Mouse (Mus musculus) bone marrow, adult 2 months (tissue): ENCODE results near the gene Zcchc24. TPM values are rescaled to one million over a fixed set of nuclear protein-coding genes. Genes with fewer than 3 reads are reported as not detected.

Source experiments
- H3K27ac ChIP-seq: fragments of 200-500 bp; 2 replicates; pipeline ENCODE4 v1.5.1; 2012; ENCODE audit warnings: low read depth, mild to moderate bottlenecking, control low read depth, inconsistent platforms, low read length; ENCODE audit not compliant: control insufficient read depth, poor library complexity, insufficient read depth
- H3K4me1 ChIP-seq: fragments of 200-500 bp; 2 replicates; pipeline ENCODE4 v1.6.1; 2011; ENCODE audit warnings: low read length; ENCODE audit not compliant: control insufficient read depth, insufficient read depth
- H3K4me3 ChIP-seq: fragments of 200-500 bp; replicated peaks from 2 replicates; pipeline ENCODE3; 2011; ENCODE audit warnings: mild to moderate bottlenecking, low read depth, low read length, control low read depth; ENCODE audit not compliant: control insufficient read depth
- CTCF ChIP-seq: fragments of 200-500 bp; IDR thresholded peaks from 2 replicates; pipeline ENCODE4 v1.5.1; 2011; ENCODE audit warnings: low read length, control low read depth; ENCODE audit not compliant: control insufficient read depth, insufficient read depth
- POLR2A ChIP-seq: fragments of 200-500 bp; IDR thresholded peaks from 2 replicates; pipeline ENCODE4 v1.6.1; 2011; ENCODE audit warnings: low read depth, mild to moderate bottlenecking, control low read depth, low read length, borderline replicate concordance; ENCODE audit not compliant: control insufficient read depth
- WGBS: fragments of 180-500 bp; shearing (Covaris S2); methylation state at CpG from one replicate; pipeline ENCODE4 v1.1.7; 2018; 5-methylcytosine and 5-hydroxymethylcytosine counted together
- polyA plus RNA-seq: library from polyadenylated mRNA; stranded (reverse); fragments of >200 nt; gene quantifications from 2 replicates; pipeline ENCODE4 v1.2.4, GENCODE M21; 2011; ENCODE audit warnings: low replicate concordance; ENCODE audit not compliant: missing spikeins, insufficient read depth, insufficient read length

The Zcchc24 gene
- polyA plus RNA-seq, 1 experiment, result 13.5 TPM

DNA sequence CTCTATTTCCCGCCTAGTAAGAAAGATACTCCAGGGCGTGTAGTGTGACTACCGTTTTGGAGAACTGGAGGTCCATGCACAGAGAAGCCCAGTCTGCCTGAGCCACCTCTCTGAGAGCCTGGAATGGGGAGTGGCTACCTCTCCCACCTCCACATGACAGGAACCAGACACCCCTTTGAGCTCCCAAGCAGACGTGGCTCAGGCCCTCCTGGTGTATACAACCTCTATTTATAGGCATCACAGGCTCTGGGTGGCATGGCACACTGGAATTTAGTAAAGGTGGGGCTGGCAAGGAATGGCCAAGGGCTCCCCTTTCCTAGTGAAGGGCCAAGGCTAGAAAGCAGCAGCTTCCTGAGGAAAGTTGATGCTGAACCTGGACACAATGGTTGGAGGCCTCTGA lies 10.9 kb downstream of the Zcchc24 start:
- WGBS, result 61% methylated on average over 4 of the region's 4 CpGs
- H3K4me1 ChIP-seq, result no peaks in the 10 kb centered on the region; the same call in 1 of the 2 replicates
- no peak overlapping the region for H3K27ac ChIP-seq
- no peak for TF ChIP-seq POLR2A
- no peak for TF ChIP-seq CTCF
- no peak overlapping the region for H3K4me3 ChIP-seq

DNA sequence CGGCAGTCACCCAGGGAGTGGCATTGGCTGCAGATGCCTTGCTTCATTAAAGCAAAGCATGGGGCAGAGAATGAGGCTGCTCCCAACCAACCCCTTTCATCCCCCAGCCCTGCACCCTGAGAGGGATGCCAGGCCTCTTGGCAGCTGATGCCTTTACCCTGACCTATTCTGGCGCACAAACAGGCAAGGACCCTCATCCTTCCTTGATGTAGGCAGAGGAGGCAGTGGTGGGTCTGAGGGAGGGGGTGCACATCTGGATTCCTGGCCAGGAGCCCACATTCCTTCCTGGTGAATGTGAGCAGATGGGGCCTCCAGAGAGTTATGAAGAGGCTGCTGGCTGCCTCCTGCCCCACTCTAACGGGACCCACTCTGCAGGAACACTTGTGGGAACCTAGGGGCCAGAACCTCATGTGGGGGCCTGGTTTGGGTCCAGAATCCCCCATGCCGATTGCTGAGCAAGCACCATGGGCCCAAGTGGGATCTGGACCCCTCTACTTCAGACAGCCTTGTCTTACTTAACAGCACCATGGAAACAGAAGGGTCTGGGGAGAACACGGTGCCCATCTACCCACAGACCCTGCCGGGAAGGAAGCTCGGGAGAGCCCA lies 12.4 kb downstream of the Zcchc24 start:
- Histone ChIP-seq H3K4me3 (no peak overlapping the region), H3K27ac (no peak overlapping the region), H3K4me1 (no peaks in the 10 kb centered on the region; the same call in 1 of the 2 replicates)
- TF ChIP-seq CTCF, result no peak
- WGBS, result 80% methylated on average over 7 of the region's 7 CpGs

DNA sequence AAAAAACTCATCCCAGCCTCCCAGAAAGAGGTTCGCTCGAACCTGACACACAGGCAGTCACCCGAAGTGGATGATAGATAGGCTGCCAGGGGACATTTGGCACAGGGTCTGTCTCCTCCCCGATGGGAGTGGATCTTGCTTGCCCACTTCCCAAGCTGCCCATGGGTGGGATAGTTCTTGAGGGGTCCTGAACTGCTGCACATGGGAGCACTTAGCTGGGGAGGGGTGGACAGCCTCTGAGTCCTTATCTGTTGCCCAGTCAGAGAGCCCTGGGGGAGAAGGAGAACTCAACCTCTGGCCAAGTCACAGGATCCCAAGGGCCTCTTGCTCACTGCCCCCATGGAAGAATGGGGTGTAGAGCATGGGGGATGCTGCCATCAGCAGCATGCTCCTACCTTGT lies 13.3 kb downstream of the Zcchc24 start:
- TF ChIP-seq CTCF (no peak), POLR2A (no peak)
- H3K27ac ChIP-seq, result no peak overlapping the region
- 94% methylated on average over 4 of the region's 4 CpGs for WGBS
- no peak overlapping the region for H3K4me3 ChIP-seq
- H3K4me1 ChIP-seq, result no peaks in the 10 kb centered on the region; the same call in 1 of the 2 replicates

DNA sequence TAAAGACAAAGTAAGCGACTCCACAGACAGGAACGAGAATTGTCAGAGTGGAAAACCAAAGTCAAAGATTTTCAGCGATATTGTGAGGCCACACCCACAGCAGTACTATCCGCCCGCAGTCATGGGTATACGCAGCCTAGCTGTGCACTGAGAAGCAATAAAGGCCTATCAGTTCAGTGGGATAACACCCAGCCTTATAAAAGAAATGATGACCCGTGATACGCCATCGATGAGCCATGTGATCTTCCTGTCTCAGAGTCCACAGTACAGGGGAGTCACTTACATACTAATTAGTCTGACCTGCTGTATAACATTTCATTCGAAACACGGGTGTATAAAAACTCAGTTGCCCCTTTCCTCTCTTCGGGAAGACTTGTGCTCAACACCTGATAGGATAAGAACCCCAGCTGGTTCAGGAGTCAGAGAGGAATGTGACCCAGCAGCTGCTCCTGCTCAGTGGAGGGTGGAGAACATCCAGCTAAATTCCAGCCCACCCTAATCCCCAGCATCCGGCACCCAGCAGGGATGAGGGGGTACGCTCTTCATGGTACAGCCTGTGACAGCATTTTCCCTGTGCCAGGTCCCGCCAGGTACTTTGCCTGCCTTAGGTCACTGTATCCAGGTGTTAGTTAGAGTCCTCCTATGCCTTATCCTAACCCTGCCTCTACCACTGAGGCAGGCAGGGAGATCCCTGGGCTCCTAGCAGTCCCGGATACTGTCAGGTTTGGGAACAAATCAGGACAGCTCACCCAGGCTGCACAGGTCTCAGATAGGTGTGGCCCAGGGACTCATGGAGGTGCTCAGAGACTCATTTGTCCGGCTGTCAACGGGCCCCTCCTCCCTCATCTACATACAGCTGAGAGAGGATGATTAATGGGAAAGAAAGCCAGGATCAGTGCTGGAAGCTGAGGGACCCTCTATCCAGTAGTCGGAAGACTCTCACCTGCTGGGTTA lies 14.0 kb downstream of the Zcchc24 start:
- Histone ChIP-seq H3K4me3 (no peak overlapping the region), H3K4me1 (no peaks in the 10 kb centered on the region; the same call in 1 of the 2 replicates), H3K27ac (no peak overlapping the region)
- TF ChIP-seq CTCF, result no peak
- TF ChIP-seq POLR2A, result no peak
- WGBS, result 71% methylated on average over 19 of the region's 19 CpGs

DNA sequence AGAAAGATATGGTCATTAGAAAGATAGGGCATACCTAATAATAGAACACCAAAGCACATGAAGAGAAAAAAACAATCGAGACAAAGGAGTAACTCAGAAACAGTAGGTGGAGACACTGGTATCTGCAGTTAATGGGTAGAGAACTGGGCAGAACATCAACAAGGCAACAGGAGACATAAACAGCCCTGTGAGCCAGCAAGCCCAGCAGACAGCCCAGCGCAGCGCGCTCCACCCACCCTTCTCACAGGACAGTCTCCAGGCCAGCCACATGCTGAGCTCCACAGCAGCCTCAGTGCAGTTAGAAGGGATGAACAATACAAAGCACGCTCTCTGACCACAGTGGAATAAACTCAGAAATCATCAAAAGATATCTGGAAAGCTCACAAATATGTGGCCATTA lies 15.8 kb downstream of the Zcchc24 start:
- H3K4me1 ChIP-seq, result no peaks in the 10 kb centered on the region; the same call in 1 of the 2 replicates
- H3K4me3 ChIP-seq, result no peak overlapping the region
- no peak for TF ChIP-seq POLR2A
- no peak for TF ChIP-seq CTCF
- no peak overlapping the region for H3K27ac ChIP-seq
- 77% methylated on average over 5 of the region's 5 CpGs for WGBS

DNA sequence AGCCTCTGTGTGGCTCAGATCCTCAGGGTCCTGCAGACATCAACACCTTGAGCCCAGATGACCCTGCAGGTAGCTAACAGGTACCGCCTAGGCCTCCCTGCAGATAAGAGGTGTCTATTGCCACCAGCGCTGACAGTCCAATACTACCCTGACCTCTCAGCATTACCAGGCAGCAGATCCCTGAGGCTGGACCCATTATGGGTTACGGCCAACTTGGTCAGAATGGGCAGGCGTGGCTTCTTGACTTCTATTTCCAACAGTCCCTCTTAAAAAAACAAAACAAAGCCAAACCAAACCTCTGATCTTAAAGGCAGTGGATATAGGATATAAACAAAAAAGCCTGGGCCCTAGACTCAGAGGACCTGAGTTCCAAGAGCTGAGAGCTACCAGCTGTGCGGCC lies 17.8 kb downstream of the Zcchc24 start:
- Histone ChIP-seq H3K4me3 (no peak overlapping the region), H3K27ac (no peak overlapping the region), H3K4me1 (peaks cover 6% of the 10 kb centered on the region)
- WGBS, result 86% methylated on average over 5 of the region's 5 CpGs
- TF ChIP-seq CTCF (no peak), POLR2A (no peak)

DNA sequence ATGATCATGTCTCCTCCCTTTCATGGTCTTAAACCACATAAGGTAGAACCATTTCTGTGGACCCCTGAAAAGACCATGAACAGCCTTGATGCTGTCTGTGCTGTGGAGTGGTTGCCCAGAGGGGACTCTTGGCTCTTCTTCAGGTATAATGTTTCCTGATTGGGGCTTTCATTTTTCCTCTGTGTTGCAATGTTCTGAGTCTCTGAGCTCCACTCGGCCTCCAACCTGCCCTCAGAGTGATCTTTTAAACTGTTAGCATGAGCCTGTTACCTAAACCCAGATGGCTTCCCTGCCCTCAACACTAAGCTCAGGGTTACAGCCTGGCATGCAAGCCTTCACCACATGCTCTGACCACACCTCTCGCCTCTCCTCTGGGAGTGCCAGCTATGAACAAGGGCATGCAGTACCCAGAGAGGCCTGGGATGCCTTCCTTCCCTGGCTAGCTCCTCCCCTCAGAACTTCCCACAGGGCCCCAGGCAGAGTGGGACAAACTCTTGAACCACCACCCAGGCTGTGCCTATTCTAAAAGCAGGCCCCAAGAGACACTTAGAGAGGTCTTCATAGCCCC lies 18.3 kb downstream of the Zcchc24 start:
- peaks cover 8% of the 10 kb centered on the region for H3K4me1 ChIP-seq
- WGBS, result 56% methylated on average over 2 of the region's 2 CpGs
- TF ChIP-seq CTCF (no peak), POLR2A (no peak)
- H3K4me3 ChIP-seq, result no peak overlapping the region
- H3K27ac ChIP-seq, result no peak overlapping the region

DNA sequence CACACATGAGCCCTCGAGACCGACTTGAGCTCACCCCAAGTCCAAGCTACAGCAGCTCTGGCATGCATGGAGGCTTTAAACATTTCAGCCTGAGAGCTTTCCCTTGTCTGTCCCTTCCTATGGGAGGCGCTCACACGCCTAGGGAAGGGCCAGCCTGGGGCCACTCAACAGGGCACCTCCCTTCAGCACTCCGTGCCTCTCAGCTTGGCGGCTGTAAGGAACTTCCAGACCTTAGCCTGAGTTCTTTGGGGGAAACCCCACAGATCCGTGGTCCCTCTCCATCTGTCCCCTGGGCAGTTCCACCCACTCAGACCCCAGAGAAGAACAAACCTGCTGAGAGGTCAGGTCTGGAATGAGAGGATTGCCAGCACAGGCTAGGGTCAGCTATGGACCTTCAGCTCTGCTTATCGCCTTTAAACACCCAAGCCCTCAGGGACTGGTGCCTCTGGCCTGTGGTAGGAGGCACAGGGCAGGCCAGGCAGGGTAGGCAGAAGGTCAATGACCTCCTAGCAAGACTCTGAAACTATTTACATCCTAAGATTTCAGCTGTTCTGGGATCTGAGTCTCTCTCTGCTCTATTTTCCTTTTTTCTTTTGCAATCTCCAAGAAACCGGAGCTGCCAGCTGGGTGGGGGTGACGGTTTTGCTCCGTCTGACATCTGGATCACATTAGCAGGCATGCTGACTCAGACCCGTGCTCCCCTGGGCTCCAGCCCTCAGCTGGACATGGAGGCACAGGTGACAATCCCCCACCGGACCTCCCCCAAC lies 19.5 kb downstream of the Zcchc24 start:
- no peak overlapping the region for H3K27ac ChIP-seq
- no peak overlapping the region for H3K4me3 ChIP-seq
- TF ChIP-seq POLR2A (no peak), CTCF (no peak)
- WGBS, result 80% methylated on average over 13 of the region's 13 CpGs
- peaks cover 8% of the 10 kb centered on the region for H3K4me1 ChIP-seq
